Mouse (Mus musculus) inflammation-experienced regulatory T-cells, adult 16 weeks (primary cell): ENCODE measurements around the gene Sp1. TPM values are rescaled to one million over a fixed set of nuclear protein-coding genes. Genes with fewer than 3 reads are reported as not detected.

ENCODE experiments used
- polyA plus RNA-seq: library from polyadenylated mRNA; unstranded; fragments of 100-300 nt; shearing (Covaris generic); gene quantifications from one replicate; pipeline ENCODE4 v1.2.1, GENCODE M21; 2017

Sp1 gene
- 16.0 TPM for polyA plus RNA-seq

DNA sequence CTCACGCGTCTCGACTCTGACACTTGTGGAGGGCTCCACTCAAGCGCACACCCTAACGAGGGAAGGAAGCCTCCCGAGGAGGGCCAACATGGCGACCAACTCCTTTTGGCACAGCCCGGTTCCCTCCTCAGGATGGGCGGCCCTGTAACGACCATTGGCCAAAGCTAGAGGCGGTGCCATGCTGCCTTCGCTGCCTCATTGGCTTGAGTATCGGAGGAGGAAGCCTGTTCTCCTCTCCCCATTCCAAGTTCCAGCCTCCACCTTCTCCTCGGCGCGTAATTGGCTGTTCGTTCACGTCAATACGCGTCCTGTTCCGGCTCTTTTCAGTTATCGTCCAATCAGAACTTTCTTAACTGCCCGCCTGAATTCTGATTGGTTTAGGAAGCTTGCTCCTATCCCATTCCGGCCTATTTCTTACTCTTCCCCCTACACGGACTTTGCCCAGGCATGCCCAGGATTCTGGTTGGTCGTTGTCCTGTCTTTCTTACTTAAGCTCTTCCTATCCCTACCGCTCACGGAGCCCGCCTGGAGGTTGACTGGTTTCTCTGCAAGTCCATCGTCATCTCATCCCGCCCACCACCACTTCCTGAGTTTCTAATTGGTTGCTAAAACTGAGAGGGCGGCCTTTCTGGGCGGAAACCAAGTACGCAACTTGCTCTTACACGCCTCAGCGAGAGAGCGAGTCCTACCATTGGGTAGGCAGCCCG is at the start of gene Sp1:
Sp1 (plus strand) TSS at position 655 of the 707 bp plus-strand sequence.

DNA sequence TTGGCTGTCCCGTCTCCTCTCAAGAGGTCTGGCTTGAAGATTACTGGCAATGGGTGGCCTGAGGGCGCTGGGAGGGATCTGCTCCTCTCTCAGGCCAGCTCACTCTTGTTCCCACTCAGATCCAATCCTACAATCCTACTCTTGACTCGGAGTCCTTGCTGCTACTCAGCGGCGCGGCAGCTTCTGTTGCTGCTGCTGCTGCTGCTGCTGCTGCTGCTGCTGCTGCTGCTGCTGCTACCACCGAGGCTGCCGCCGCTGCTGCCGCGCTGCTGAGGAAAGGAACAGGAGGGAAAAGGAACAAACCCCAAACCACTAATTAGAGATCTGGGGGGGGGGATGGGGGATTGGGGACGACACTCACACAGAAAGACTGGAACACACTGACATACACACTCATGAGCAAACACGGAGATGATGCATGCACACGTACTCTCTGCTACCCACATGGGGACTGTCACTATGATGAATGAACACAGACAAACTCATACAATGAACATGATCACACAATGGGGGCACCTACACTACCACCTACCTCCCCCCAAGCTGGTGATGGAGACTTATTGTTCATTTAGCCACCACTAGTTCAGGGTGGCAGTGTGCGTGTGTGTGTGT is 39.1 kb upstream of the Sp1 start, which contains the start of gene Sp7:
Sp7 (minus strand) TSS at position 450 of the 612 bp plus-strand sequence.

DNA sequence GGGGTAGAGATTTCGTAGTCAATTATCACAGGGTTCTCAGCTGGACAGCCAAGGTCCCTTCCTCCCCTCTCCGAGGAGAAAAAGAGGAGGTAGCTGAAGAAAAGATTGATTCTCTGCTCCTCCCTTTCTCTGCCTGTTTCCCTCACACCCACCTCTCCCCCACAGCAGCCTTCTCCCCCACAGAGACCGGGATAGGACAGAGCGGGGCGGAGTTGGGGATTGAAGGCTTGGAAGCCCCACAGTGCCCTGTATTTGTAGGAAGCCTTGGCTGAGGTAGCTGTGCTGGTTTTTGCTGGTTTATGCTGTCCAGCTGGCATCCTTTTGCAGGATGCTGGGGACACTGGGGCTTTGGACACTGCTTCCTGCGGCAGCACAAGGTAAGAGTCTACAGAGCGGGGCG is 39.2 kb downstream of the Sp1 start, which contains the start of gene Amhr2:
Amhr2 (plus strand) TSS at position 222 of the 400 bp plus-strand sequence.

DNA sequence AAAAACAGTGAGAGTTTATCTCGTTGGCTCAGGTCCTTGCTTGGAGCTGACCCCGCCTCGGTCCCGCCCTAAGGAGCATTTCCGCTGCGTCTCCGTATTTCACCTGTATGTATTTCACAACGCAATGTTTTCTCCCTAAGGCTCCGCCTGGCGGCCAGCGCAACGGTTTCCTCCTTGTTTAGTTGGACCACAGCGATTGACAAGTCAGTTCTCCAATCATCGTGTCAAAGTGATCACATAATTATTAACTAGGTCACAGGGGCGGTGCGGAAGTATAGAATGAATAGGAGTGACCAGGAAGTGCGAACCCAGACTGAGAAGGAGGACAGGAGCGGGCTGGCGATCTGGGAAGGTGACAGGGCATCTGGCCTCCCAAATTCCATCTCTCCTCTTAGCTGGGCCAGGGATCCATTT is 53.0 kb downstream of the Sp1 start, which contains the start of gene Prr13:
Prr13 (plus strand) TSS at position 125 of the 414 bp plus-strand sequence.

DNA sequence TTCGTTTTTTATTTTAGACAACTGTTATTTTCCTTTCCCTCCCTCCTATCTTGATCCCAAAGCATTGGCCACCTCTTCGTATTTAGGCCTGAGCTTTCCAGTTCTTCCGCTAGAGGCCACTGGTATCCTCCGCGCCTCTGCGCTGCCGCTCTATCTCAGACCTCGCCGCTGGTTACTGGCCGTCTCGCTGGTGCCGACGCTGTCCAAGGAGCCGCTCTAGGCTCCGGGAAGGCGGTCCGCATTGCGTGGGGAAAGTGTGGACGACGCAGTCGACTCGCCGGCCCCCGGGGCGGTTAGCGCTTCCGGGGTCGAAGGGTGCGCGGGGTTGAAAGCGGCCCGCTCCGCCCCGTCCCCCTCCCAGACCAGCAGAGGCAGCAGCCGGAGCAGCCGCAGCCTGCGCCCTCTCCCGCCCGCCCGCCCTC is 64.3 kb downstream of the Sp1 start, which contains the start of gene Pcbp2:
Pcbp2 (plus strand) TSS at position 357 of the 422 bp plus-strand sequence.

Other genes starting within 250 kb of the Sp1 start
- 95.1 TPM for gene Zfp740, start 202.9 kb upstream of the Sp1 start, polyA plus RNA-seq
- gene Csad, start 201.4 kb upstream of the Sp1 start, polyA plus RNA-seq = 18.1 TPM
- gene Itgb7, start 174.2 kb upstream of the Sp1 start, polyA plus RNA-seq = 979 TPM
- gene Rarg, start 148.6 kb upstream of the Sp1 start, polyA plus RNA-seq = 38.9 TPM
- not detected for gene Gm9918, start 135.6 kb upstream of the Sp1 start, polyA plus RNA-seq
- gene Mfsd5, start 126.7 kb upstream of the Sp1 start, polyA plus RNA-seq = 92.2 TPM
- 2.7 TPM for gene Espl1, start 109.9 kb upstream of the Sp1 start, polyA plus RNA-seq
- 518 TPM for gene Pfdn5, start 80.0 kb upstream of the Sp1 start, polyA plus RNA-seq
- gene Myg1, start 74.4 kb upstream of the Sp1 start, polyA plus RNA-seq = 105 TPM
- gene Aaas, start 55.4 kb upstream of the Sp1 start, polyA plus RNA-seq = 57.2 TPM
- not detected for gene Sp7, start 39.0 kb upstream of the Sp1 start, polyA plus RNA-seq
- 0.78 TPM for gene Amhr2, start 39.2 kb downstream of the Sp1 start, polyA plus RNA-seq
- 713 TPM for gene Prr13, start 52.9 kb downstream of the Sp1 start, polyA plus RNA-seq
- 125 TPM for gene Pcbp2, start 64.4 kb downstream of the Sp1 start, polyA plus RNA-seq
- gene Gm10337, start 97.6 kb downstream of the Sp1 start, polyA plus RNA-seq = not detected
- gene Map3k12, start 110.9 kb downstream of the Sp1 start, polyA plus RNA-seq = 11.6 TPM
- 63.5 TPM for gene Tarbp2, start 112.0 kb downstream of the Sp1 start, polyA plus RNA-seq
- gene Npff, start 118.8 kb downstream of the Sp1 start, polyA plus RNA-seq = 4.3 TPM
- 4.6 TPM for gene Gm28047, start 218.9 kb downstream of the Sp1 start, polyA plus RNA-seq
- 46.8 TPM for gene Atf7, start 219.3 kb downstream of the Sp1 start, polyA plus RNA-seq